Mouse (Mus musculus) v-Abl transformed pro-B cells (cell line): ENCODE data around the gene Dcaf11.

Experiments
- in situ Hi-C, 2 experiments: fragments of 400-800 bp; cut with MboI; formaldehyde crosslinking; loops; one replicate each; pipeline ENCODE4 v1.15.1; 2025; ENCODE audit not compliant: unreplicated experiment in 2 of 2

The Dcaf11 gene

DNA sequence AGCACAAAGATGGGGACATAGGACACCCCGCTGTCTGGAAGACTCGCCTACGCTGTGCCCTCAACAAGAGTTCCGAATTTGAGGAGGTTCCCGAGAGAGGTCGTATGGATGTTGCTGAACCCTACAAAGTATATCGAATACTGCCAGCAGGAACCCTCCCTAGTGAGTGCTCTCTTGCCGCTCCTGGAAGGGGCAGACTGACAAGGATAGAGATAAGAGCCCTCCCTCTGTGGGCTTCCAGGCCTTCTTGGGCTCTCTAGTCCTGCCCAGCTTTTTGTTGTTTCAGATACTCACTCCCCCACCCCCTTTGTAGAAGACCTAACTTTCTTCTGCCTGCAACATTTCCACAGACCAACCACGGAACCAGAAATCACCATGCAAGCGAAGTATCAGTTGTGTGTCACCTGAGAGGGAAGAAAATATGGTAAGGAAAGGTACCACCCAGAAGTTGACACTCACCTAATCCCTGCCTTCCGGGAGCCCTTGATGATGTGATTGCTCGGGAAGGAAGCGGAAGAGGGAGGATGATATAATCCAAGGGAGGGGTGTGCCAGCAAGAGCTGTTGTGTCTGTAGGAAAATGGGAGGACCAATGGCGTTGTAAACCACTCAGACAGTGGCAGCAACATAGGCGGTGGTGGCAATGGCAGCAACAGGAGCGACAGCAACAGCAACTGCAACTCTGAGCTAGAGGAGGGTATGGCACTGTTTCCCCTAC, 46.1 kb downstream of the Dcaf11 start:
- in situ Hi-C loops, result no loop called here

DNA sequence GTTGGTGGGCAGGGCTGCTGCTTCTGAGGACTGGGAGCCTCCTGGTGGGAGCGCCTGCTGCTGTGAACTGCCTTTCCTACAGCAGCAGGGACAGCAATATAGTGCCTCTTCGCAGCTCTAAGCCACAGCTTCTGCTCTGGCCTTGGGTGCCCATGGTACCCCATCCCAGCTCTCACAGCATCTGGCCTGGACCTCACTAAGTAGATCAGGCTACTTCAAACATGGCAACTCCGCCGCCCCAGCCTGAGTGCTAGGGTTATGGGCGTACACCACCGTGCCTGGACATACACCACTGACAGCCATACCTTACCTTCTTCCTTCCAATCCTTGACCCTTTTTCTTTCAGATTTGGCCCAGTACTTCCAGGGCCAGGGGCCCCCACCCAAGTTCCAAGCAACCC, 48.5 kb downstream of the Dcaf11 start:
- in situ Hi-C loops, result no loop called here

DNA sequence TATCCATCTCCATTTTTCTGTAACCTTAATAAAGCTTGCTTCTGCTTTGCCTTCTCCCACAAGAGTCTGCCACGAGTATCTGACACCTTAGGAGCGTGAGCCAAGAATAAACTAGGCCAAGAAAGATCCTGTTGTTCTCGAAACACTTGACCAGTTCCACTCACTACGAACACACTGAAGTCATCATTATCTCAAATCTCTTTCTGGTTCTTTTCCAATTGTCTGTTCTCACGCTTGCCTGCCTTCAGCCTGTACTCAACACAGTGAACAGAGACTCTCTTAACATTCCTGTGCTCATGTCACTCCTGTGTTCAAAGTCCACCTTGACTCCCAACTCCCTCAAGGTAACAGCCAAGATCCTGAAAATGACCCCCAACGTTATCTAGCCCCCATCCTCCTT, 53.5 kb downstream of the Dcaf11 start:
- in situ Hi-C loops, result no loop called here

DNA sequence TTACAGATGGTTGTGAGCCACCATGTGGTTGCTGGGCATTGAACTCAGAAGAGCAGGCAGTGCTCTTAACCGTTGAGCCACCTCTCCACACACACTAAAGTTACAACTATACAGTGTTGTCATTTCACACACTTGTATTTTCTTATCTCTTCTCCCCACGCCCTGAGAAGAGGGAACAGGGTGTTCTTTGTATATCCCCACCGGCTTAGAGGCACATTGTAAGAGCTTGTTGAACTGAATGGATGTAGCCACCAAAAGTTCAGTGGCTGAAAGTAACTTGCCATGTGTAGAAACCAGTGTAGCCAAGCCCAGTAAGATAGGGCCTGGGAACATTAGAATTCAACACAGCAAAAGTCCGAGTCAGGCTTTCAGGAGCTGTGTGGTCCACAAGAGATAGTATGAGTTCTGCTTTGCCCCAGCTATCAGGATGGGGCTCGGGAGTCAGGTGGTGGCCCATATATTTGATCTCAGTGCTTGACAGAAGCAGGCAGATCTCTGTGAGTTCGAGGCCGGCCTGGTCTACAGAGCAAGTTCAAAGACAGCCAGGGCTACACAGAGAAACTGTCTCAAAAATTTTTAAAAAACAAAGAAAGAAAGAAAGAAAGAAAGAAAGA, 54.9 kb downstream of the Dcaf11 start:
- in situ Hi-C loops, result no loop called here

DNA sequence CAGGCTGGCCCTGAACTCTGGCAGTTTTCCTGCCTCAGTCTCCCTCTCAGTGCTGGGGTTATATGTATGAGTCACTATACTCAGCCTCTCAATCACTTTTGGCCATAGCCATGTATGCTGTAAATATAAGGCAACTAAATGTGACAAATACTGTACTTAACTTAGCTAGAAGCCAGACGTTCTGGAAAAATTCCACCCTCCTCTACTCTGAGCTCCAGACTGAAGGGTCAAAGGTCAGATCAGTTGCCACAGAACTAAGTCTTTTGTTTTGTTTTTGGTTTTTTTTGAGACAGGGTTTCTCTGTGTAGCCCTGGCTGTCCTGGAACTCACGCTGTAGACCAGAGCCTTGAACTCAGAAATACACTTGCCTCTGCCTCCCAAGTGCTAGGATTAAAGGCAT, 56.1 kb downstream of the Dcaf11 start:
- in situ Hi-C loops, result no loop called here

DNA sequence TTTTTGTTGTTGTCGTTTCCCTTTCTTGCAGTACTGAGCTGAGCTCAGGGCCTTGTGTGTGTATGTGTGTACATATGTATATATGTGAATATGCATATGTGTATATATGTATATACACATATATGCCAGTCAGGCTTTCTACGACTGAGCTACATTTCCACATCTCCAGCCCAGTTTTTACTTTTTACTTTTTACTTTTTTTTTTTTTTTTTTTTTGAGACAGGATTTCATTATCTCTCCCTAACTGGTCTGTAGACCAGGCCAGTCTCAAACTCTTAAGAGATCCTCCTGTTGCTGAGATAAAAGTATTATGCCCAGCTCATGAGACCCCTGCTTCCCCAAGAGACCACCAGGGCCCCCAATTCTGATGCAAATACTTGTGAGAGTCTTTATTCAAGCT, 57.0 kb downstream of the Dcaf11 start:
- in situ Hi-C loops, result no loop called here

DNA sequence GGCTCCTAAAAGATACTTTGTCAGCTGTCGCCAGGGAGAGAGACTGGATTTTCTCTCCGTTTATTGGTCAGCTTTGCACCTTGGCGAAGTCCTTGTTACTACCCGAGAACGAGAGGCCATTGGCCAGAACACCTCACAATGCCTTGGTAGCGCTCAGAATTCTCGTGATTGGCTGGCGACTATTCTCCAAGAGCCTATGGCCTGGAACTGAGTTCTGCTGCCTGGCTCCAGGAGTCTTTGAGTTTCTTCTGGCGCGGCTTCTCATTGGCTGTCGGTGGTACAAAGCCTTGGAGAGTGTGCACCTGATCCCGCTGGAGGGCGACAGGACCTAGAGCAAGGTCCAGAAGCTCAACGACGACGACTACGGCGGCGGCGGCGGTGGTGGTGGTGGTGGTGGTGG, 58.0 kb downstream of the Dcaf11 start, which contains the start of gene Rec8:
TSS of gene Rec8 (plus strand) at position 216 of the 400 bp plus-strand sequence.
- in situ Hi-C loops, result no loop called here

DNA sequence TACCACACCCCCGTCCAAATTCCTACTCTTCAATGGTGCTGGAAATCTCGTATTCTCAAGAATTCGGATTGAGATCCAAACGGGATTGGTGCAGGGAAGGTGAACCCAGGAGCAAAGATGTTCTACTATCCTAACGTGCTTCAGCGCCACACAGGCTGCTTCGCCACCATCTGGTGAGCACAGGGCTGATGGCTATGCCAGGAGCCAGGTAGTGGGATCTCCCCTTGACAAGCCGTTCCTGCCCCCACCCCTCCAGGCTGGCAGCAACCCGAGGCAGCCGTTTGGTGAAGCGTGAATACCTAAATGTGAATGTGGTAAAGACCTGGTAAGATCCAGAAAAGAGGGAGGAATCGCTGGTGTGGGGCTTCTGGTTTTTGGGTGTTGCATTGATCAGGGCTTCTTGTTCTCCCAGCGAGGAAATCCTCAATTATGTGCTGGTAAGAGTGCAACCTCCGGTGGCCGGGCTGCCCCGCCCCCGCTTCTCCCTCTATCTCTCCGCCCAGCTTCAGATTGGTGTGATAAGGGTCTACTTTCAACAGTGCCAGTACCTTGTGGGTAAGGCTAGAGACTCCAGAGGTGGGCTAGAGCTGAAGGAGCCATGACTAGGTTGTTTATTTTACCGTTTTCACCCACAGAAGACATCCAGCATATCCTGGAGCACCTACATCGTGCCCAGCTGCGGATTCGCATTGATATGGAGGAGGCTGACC, 58.8 kb downstream of the Dcaf11 start:
- in situ Hi-C loops, result no loop called here
